ENCODE assay signal across 10 mouse cellular contexts in the genomic region with DNA sequence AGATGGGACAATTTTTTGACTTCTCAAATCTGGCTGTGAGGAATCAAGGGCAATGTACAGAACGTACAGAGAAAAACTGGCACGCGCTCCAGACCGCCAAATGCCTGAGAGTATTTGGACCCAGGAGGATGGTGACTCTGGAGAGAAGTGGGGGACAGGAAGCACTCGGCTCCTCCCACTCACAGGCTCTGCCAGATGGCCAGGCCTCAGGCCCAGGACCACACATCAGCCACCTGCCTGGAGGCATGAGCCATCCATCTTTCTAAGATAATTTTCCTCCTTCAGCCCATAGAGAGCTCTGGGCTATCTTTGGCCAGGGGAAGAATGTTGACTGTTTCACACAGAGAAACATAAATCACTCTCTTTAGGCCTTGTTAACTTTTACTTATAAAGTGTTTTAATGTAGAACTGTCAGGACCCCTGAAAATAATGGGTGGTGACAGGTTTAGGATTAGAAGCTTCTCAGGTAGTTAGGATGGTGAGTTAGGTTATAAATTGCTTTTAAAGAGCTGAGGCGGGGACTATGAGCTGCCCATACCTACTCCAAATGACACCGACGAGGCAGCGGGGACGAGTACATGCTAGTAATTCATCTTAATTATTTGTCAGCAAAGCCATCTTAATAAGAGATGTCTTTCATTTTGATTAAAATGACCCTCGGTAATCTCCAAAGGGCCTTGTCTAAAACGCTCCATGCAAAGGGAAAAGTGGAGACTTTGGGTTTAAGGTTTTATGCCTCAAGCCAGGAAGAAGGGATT.
DNase-seq lines count a peak whose midpoint lies in the region; ATAC-seq lines count a peak whose summit lies in the region.
"Had no signal": no experiment of that assay in that cellular context is flagged by ENCODE, and none has a peak within 500 bp of the region (broad histone marks: within the 10 kb centered on the region; RNA-seq: fewer than 3 reads in every experiment).

No protein-coding gene starts in this region.

- no peaks in the 10 kb centered on the region for H3K27me3 ChIP-seq in liver, embryonic 11.5 days (replicated peaks; ENCODE audit: control insufficient read depth, insufficient read depth, low read length)
- H3K27me3 ChIP-seq: embryonic facial prominence, embryonic 15.5 days; liver, embryonic 12.5 days had no signal

- no peak for ATAC-seq in liver, embryonic 11.5 days (replicated peaks; ENCODE audit: low FRiP score)
- ATAC-seq in inflammation-experienced regulatory T-cells, adult 6 months: no peak
- ATAC-seq: liver, embryonic 12.5 days had no signal

- no peak overlapping the region for H3K9ac ChIP-seq in liver, embryonic 11.5 days (ENCODE audit: low read depth, low read length)
- H3K9ac ChIP-seq: embryonic facial prominence, embryonic 15.5 days; liver, embryonic 12.5 days had no signal

- no peaks in the 10 kb centered on the region for H3K36me3 ChIP-seq in liver, embryonic 11.5 days (ENCODE audit: control insufficient read depth, insufficient read depth, low read length)
- H3K36me3 ChIP-seq: embryonic facial prominence, embryonic 15.5 days; liver, embryonic 12.5 days had no signal

- no peak overlapping the region for H3K27ac ChIP-seq in liver, embryonic 11.5 days (ENCODE audit: low read depth, low read length)
- H3K27ac ChIP-seq: embryonic facial prominence, embryonic 15.5 days; liver, embryonic 12.5 days had no signal

- no peaks in the 10 kb centered on the region for H3K4me1 ChIP-seq in liver, embryonic 11.5 days (replicated peaks; ENCODE audit: control insufficient read depth, insufficient read depth, low read length)
- H3K4me1 ChIP-seq: embryonic facial prominence, embryonic 15.5 days; liver, embryonic 12.5 days had no signal

- H3K4me3 ChIP-seq in liver, embryonic 11.5 days (ENCODE audit: low read depth, low read length): no peak overlapping the region
- H3K4me3 ChIP-seq: embryonic facial prominence, embryonic 15.5 days; liver, embryonic 12.5 days had no signal

- DNase-seq in adrenal gland, postnatal 14 days: peak; percentile 10
- no peak for DNase-seq in adrenal gland, postnatal 25 days
- peak; percentile 11 for DNase-seq in liver
- no peak for DNase-seq in liver, embryonic 11.5 days (ENCODE audit: low spot score)
- DNase-seq in embryo, embryonic 9.5 days (ENCODE audit: extremely low spot score): peak; percentile 29
- peak; percentile 51 for DNase-seq in neural tube, embryonic 10.5 days (ENCODE audit: extremely low spot score, low spot score)
- no peak for DNase-seq in adrenal gland, adult 18-20 months (ENCODE audit: low spot score in 2 of 2)

- H3K9me3 ChIP-seq in liver, embryonic 11.5 days (ENCODE audit: control insufficient read depth, low read length): no peaks in the 10 kb centered on the region
- H3K9me3 ChIP-seq: embryonic facial prominence, embryonic 15.5 days; liver, embryonic 12.5 days had no signal

- 67% methylated on average over 12 of the region's 12 CpGs for WGBS in liver, embryonic 11.5 days

- no peak overlapping the region for H3K4me2 ChIP-seq in liver, embryonic 11.5 days
- H3K4me2 ChIP-seq: embryonic facial prominence, embryonic 15.5 days; liver, embryonic 12.5 days had no signal

Comparison
In these comparisons a context has a peak if more than half of its experiments do, and no peak if none do; other contexts are left out.
1. DNase-seq: peak in adrenal gland, postnatal 14 days (single experiment), liver (single experiment), embryo, embryonic 9.5 days (single experiment) and neural tube, embryonic 10.5 days (single experiment); none in adrenal gland, postnatal 25 days (single experiment), liver, embryonic 11.5 days (single experiment) and adrenal gland, adult 18-20 months (0 of 2).